Mouse (Mus musculus) embryonic fibroblast, embryonic 13.5 days (primary cell): ENCODE results near the gene Ddx21. TPM values are rescaled to one million over a fixed set of nuclear protein-coding genes. Genes with fewer than 3 reads are reported as not detected.
"Not testable (repeated sequence)": the region's sequence is repeated elsewhere in the genome, so short reads cannot be mapped to it uniquely, and the experiment has no call there.

Source experiments
- H3K27ac ChIP-seq: 2 replicates; pipeline ENCODE4 v1.5.1; 2012; ENCODE audit warnings: low read length, control low read depth, inconsistent platforms; ENCODE audit not compliant: insufficient read depth
- H3K4me1 ChIP-seq: 2 replicates; pipeline ENCODE4 v1.6.1; 2011; ENCODE audit warnings: low read length; ENCODE audit not compliant: control insufficient read depth, insufficient read depth
- H3K4me3 ChIP-seq: 2 replicates; pipeline ENCODE4 v1.5.1; 2011; ENCODE audit warnings: mild to moderate bottlenecking, control low read depth, low read length; ENCODE audit not compliant: insufficient read depth
- CTCF ChIP-seq: IDR thresholded peaks from 2 replicates; pipeline ENCODE4 v1.5.1; 2011; ENCODE audit warnings: mild to moderate bottlenecking, control low read depth, low read length, moderate library complexity, borderline replicate concordance; ENCODE audit not compliant: insufficient read depth
- POLR2A ChIP-seq: IDR thresholded peaks from 2 replicates; pipeline ENCODE4 v1.6.1; 2011; ENCODE audit warnings: low read depth, mild to moderate bottlenecking, control low read depth, low read length, moderate library complexity
- polyA plus RNA-seq: library from polyadenylated mRNA; stranded (reverse); fragments of >200 nt; gene quantifications from 2 replicates; pipeline ENCODE4 v1.2.4, GENCODE M21; 2011; ENCODE audit warnings: low read depth; ENCODE audit not compliant: missing spikeins, insufficient read length

Ddx21 gene
- polyA plus RNA-seq, 1 experiment, result 68.2 TPM

- H3K27ac ChIP-seq, result no peak overlapping the region
- TF ChIP-seq POLR2A (no peak), CTCF (no peak)
- H3K4me1 ChIP-seq, result peaks cover 3% of the 10 kb centered on the region
- H3K4me3 ChIP-seq, result no peak overlapping the region
Observed at GRCm38 (mm10) chr10:62592496-62592895, 9.6 kb downstream of the Ddx21 start.

- H3K4me3 ChIP-seq, result no peak overlapping the region
- no peak overlapping the region for H3K27ac ChIP-seq
- peaks cover 3% of the 10 kb centered on the region for H3K4me1 ChIP-seq
- TF ChIP-seq POLR2A, result no peak
- TF ChIP-seq CTCF, result peak; percentile 25; the same call in 1 of the 2 replicates
Observed at GRCm38 (mm10) chr10:62590200-62590599, 11.9 kb downstream of the Ddx21 start.

GRCm38 (mm10) chr10:62588616-62589015, 13.5 kb downstream of the Ddx21 start:
- H3K27ac ChIP-seq, result no peak overlapping the region

GRCm38 (mm10) chr10:62583245-62583644, 18.8 kb downstream of the Ddx21 start:
- Histone ChIP-seq H3K4me1 (no peaks in the 10 kb centered on the region), H3K27ac (no peak overlapping the region), H3K4me3 (no peak overlapping the region)
- TF ChIP-seq CTCF (no peak), POLR2A (no peak)

More at GRCm38 (mm10) chr10:62588616-62589015, 13.5 kb downstream of the Ddx21 start:
- TF ChIP-seq CTCF (no peak), POLR2A (no peak)
- Histone ChIP-seq H3K4me1 (peaks cover 3% of the 10 kb centered on the region), H3K4me3 (no peak overlapping the region)

- no peak overlapping the region for H3K27ac ChIP-seq
- no peak overlapping the region for H3K4me3 ChIP-seq
- H3K4me1 ChIP-seq, result no peaks in the 10 kb centered on the region
- TF ChIP-seq POLR2A (no peak), CTCF (no peak)
Observed at GRCm38 (mm10) chr10:62582701-62583100, 19.4 kb downstream of the Ddx21 start.

GRCm38 (mm10) chr10:62582263-62582662, 19.8 kb downstream of the Ddx21 start:
- no peak overlapping the region for H3K4me3 ChIP-seq
- no peaks in the 10 kb centered on the region for H3K4me1 ChIP-seq
- H3K27ac ChIP-seq, result no peak overlapping the region
- TF ChIP-seq POLR2A, result no peak
- no peak for TF ChIP-seq CTCF

GRCm38 (mm10) chr10:62579129-62579528, 23.0 kb downstream of the Ddx21 start:
- H3K4me3 ChIP-seq, H3K4me1 ChIP-seq, H3K27ac ChIP-seq: not testable (repeated sequence)

GRCm38 (mm10) chr10:62578338-62579100, 23.6 kb downstream of the Ddx21 start, which contains the start of gene Kif1bp:
Kif1bp (minus strand) TSS chr10:62578457.
- no peak within 1 kb of the TSS for H3K27ac ChIP-seq
- H3K4me1 ChIP-seq, result peaks cover 4% of the 10 kb centered on the region; the same call in 1 of the 2 replicates
- peak; percentile 96 for TF ChIP-seq POLR2A
- no peak for TF ChIP-seq CTCF
- H3K4me3 ChIP-seq, result peak within 1 kb of the TSS; percentile 71

- no peak overlapping the region for H3K27ac ChIP-seq
- H3K4me1 ChIP-seq, result peaks cover 4% of the 10 kb centered on the region; the same call in 1 of the 2 replicates
- TF ChIP-seq CTCF, result no peak
- TF ChIP-seq POLR2A, result no peak
- peak overlapping the region; percentile 71 for H3K4me3 ChIP-seq
Observed at GRCm38 (mm10) chr10:62577673-62578337, 24.3 kb downstream of the Ddx21 start.

GRCm38 (mm10) chr10:62575001-62575400, 27.1 kb downstream of the Ddx21 start:
- TF ChIP-seq POLR2A (no peak), CTCF (no peak)
- H3K4me3 ChIP-seq, result no peak overlapping the region
- peaks cover 4% of the 10 kb centered on the region; the same call in 1 of the 2 replicates for H3K4me1 ChIP-seq
- no peak overlapping the region for H3K27ac ChIP-seq
